ENCODE assay signal across 8 mouse cellular contexts in genomic region chr13:25007115-25007514, GRCm38 (mm10). TPM values are rescaled to one million over a fixed set of nuclear protein-coding genes. Genes with fewer than 3 reads are reported as not detected.
DNase-seq lines count a peak whose midpoint lies in the region; ATAC-seq and TF ChIP-seq lines count a peak whose summit lies in the region.

No protein-coding gene starts in this region.

- no peak for TF ChIP-seq EP300 in heart, postnatal 0 days (IDR thresholded peaks at IDR 0.05; ENCODE audit: low read depth)

- no peak overlapping the region for H3K4me3 ChIP-seq in forebrain, embryonic 11.5 days (ENCODE audit: low read depth, low read length)
- no peak overlapping the region for H3K4me3 ChIP-seq in forebrain, embryonic 15.5 days
- no peak overlapping the region for H3K4me3 ChIP-seq in liver, embryonic 13.5 days (replicated peaks)
- H3K4me3 ChIP-seq in liver, embryonic 11.5 days (ENCODE audit: low read depth, low read length) = no peak overlapping the region
- no peak overlapping the region for H3K4me3 ChIP-seq in heart, postnatal 0 days (ENCODE audit: low read depth, low read length)

- H3K4me1 ChIP-seq in forebrain, embryonic 11.5 days (replicated peaks; ENCODE audit: control insufficient read depth, insufficient read depth, low read length) = no peaks in the 10 kb centered on the region
- no peaks in the 10 kb centered on the region for H3K4me1 ChIP-seq in forebrain, embryonic 15.5 days
- no peaks in the 10 kb centered on the region for H3K4me1 ChIP-seq in liver, embryonic 13.5 days (replicated peaks)
- no peaks in the 10 kb centered on the region for H3K4me1 ChIP-seq in liver, embryonic 11.5 days (replicated peaks; ENCODE audit: control insufficient read depth, insufficient read depth, low read length)
- no peaks in the 10 kb centered on the region for H3K4me1 ChIP-seq in heart, postnatal 0 days (ENCODE audit: control insufficient read depth, insufficient read depth)

- H3K36me3 ChIP-seq in forebrain, embryonic 11.5 days (ENCODE audit: control insufficient read depth, insufficient read depth, low read length) = no peaks in the 10 kb centered on the region; the same call in 1 of the 2 replicates
- peaks cover 26% of the 10 kb centered on the region for H3K36me3 ChIP-seq in forebrain, embryonic 15.5 days
- H3K36me3 ChIP-seq in liver, embryonic 13.5 days = peaks cover 34% of the 10 kb centered on the region
- H3K36me3 ChIP-seq in liver, embryonic 11.5 days (ENCODE audit: control insufficient read depth, insufficient read depth, low read length) = peaks cover 12% of the 10 kb centered on the region
- H3K36me3 ChIP-seq in heart, postnatal 0 days (replicated peaks; ENCODE audit: control insufficient read depth, insufficient read depth, low read length) = peaks cover 20% of the 10 kb centered on the region

- no peak for ATAC-seq in forebrain, embryonic 11.5 days (replicated peaks; ENCODE audit: low FRiP score)
- ATAC-seq in forebrain, embryonic 15.5 days (replicated peaks) = no peak
- ATAC-seq in liver, embryonic 13.5 days (ENCODE audit: low read depth) = 0 out of 2 replicates have a peak, but pooled peaks have one; percentile 18
- ATAC-seq in liver, embryonic 11.5 days (replicated peaks; ENCODE audit: low FRiP score) = no peak; the same call in 1 of the 2 replicates
- ATAC-seq in heart, postnatal 0 days (ENCODE audit: insufficient read depth, low read depth) = 0 out of 2 replicates have a peak, but pooled peaks have one; percentile 33
- ATAC-seq in megakaryocyte, adult 5-6 weeks (ENCODE audit: poor library complexity, severe bottlenecking) = 0 out of 2 replicates have a peak, but pooled peaks have one; percentile 27

- TF ChIP-seq CTCF in heart, postnatal 0 days (IDR thresholded peaks at IDR 0.05; ENCODE audit: low read depth) = peak; percentile 37; the same call in 1 of the 2 replicates

- peak; percentile 41 for DNase-seq in forebrain, embryonic 11.5 days (ENCODE audit: low spot score)
- peak; percentile 42 for DNase-seq in liver, embryonic 13.5 days
- DNase-seq in liver, embryonic 11.5 days (ENCODE audit: low spot score) = no peak
- peak; percentile 40 for DNase-seq in T-cell, adult 2 months (ENCODE audit: low spot score)
- DNase-seq in heart, postnatal 0 days (ENCODE audit: low spot score) = no peak
- DNase-seq in c-Kit-positive CD71-positive TER-119-positive erythroid progenitor cells, embryonic 14.5 days (ENCODE audit: low spot score) = no peak

- H3K9ac ChIP-seq in forebrain, embryonic 11.5 days (ENCODE audit: low read length) = no peak overlapping the region
- no peak overlapping the region for H3K9ac ChIP-seq in forebrain, embryonic 15.5 days (replicated peaks)
- H3K9ac ChIP-seq in liver, embryonic 13.5 days = no peak overlapping the region
- no peak overlapping the region for H3K9ac ChIP-seq in liver, embryonic 11.5 days (ENCODE audit: low read depth, low read length)
- no peak overlapping the region for H3K9ac ChIP-seq in heart, postnatal 0 days (replicated peaks; ENCODE audit: low read depth, low read length)

- 90% methylated on average over 5 of the region's 8 CpGs for WGBS in forebrain, embryonic 11.5 days
- 82% methylated on average over 5 of the region's 8 CpGs for WGBS in forebrain, embryonic 15.5 days
- WGBS in liver, embryonic 13.5 days (ENCODE audit: insufficient replicate concordance) = 59% methylated on average over 6 of the region's 8 CpGs
- WGBS in liver, embryonic 11.5 days = 69% methylated on average over 6 of the region's 8 CpGs
- 74% methylated on average over 6 of the region's 8 CpGs for WGBS in heart, postnatal 0 days

- no peak overlapping the region for H3K4me2 ChIP-seq in forebrain, embryonic 11.5 days (ENCODE audit: low read depth, low read length, severe bottlenecking)
- H3K4me2 ChIP-seq in forebrain, embryonic 15.5 days (replicated peaks) = no peak overlapping the region
- no peak overlapping the region for H3K4me2 ChIP-seq in liver, embryonic 13.5 days
- no peak overlapping the region for H3K4me2 ChIP-seq in liver, embryonic 11.5 days
- no peak overlapping the region for H3K4me2 ChIP-seq in heart, postnatal 0 days (ENCODE audit: low read depth, low read length)

- H3K27me3 ChIP-seq in forebrain, embryonic 11.5 days (ENCODE audit: control insufficient read depth, insufficient read depth, low read length) = no peaks in the 10 kb centered on the region
- H3K27me3 ChIP-seq in forebrain, embryonic 15.5 days = no peaks in the 10 kb centered on the region
- no peaks in the 10 kb centered on the region for H3K27me3 ChIP-seq in liver, embryonic 13.5 days
- no peaks in the 10 kb centered on the region for H3K27me3 ChIP-seq in liver, embryonic 11.5 days (replicated peaks; ENCODE audit: control insufficient read depth, insufficient read depth, low read length)
- H3K27me3 ChIP-seq in heart, postnatal 0 days (ENCODE audit: control insufficient read depth, insufficient read depth, low read length) = no peaks in the 10 kb centered on the region

- no peak overlapping the region for H3K27ac ChIP-seq in forebrain, embryonic 11.5 days (ENCODE audit: low read depth, low read length)
- H3K27ac ChIP-seq in forebrain, embryonic 15.5 days (replicated peaks) = no peak overlapping the region
- no peak overlapping the region for H3K27ac ChIP-seq in liver, embryonic 13.5 days
- no peak overlapping the region for H3K27ac ChIP-seq in liver, embryonic 11.5 days (ENCODE audit: low read depth, low read length)
- no peak overlapping the region for H3K27ac ChIP-seq in heart, postnatal 0 days (ENCODE audit: low read depth)

- no peaks in the 10 kb centered on the region for H3K9me3 ChIP-seq in forebrain, embryonic 11.5 days (ENCODE audit: control insufficient read depth, low read length)
- no peaks in the 10 kb centered on the region for H3K9me3 ChIP-seq in forebrain, embryonic 15.5 days
- H3K9me3 ChIP-seq in liver, embryonic 13.5 days (replicated peaks) = no peaks in the 10 kb centered on the region
- H3K9me3 ChIP-seq in liver, embryonic 11.5 days (ENCODE audit: control insufficient read depth, low read length) = no peaks in the 10 kb centered on the region
- H3K9me3 ChIP-seq in heart, postnatal 0 days (replicated peaks; ENCODE audit: control insufficient read depth, low read length) = no peaks in the 10 kb centered on the region

RNA-seq across cellular contexts. Expression of gene Mrs2, which starts 13.1 kb away (rescaled TPM):
- 24.7 and 25.9 TPM in 2 replicates for polyA plus RNA-seq in forebrain, embryonic 11.5 days (2014; fragmentation: Nextera tagmentation; extraction: Ambion mirVana)
- polyA plus RNA-seq in forebrain, embryonic 15.5 days (2015; fragmentation: Nextera tagmentation; extraction: Ambion mirVana) = 15.8 and 17.6 TPM in 2 replicates
- polyA plus RNA-seq in liver, embryonic 13.5 days (2015; fragmentation: Nextera tagmentation; extraction: Ambion mirVana) = 7.9 and 14.3 TPM in 2 replicates
- polyA plus RNA-seq in liver, embryonic 11.5 days (2014; fragmentation: Nextera tagmentation; extraction: Ambion mirVana) = 21.3 and 21.8 TPM in 2 replicates
- 19.1 and 28.3 TPM in 2 replicates for total RNA-seq in heart, postnatal 0 days (2014; rRNA removed; ENCODE audit: low replicate concordance)
- 12.9 and 13.0 TPM in 2 replicates for polyA plus RNA-seq in heart, postnatal 0 days (2015; fragmentation: Nextera tagmentation; extraction: Ambion mirVana)
- 19.8 and 24.2 TPM in 2 replicates for total RNA-seq in megakaryocyte, adult 5-6 weeks (2015)
- total RNA-seq in megakaryocyte, adult 5-6 weeks (2017) = 8.8 and 11.4 TPM in 2 replicates

RNA-seq across cellular contexts. Expression of gene Dcdc2a, which starts 48.7 kb away (rescaled TPM):
- 1.1 and 1.4 TPM in 2 replicates for polyA plus RNA-seq in forebrain, embryonic 11.5 days (2014; fragmentation: Nextera tagmentation; extraction: Ambion mirVana)
- polyA plus RNA-seq in forebrain, embryonic 15.5 days (2015; fragmentation: Nextera tagmentation; extraction: Ambion mirVana) = 1.4 and 1.8 TPM in 2 replicates
- polyA plus RNA-seq in liver, embryonic 13.5 days (2015; fragmentation: Nextera tagmentation; extraction: Ambion mirVana) = 0.17 and 0.22 TPM in 2 replicates
- polyA plus RNA-seq in liver, embryonic 11.5 days (2014; fragmentation: Nextera tagmentation; extraction: Ambion mirVana) = 0.30 and 0.48 TPM in 2 replicates
- 0.04 TPM in 1 of 2 replicates, not detected in the other for total RNA-seq in heart, postnatal 0 days (2014; rRNA removed; ENCODE audit: low replicate concordance)
- 0.25 and 0.49 TPM in 2 replicates for polyA plus RNA-seq in heart, postnatal 0 days (2015; fragmentation: Nextera tagmentation; extraction: Ambion mirVana)
- not detected in 2 replicates for total RNA-seq in megakaryocyte, adult 5-6 weeks (2015)
- not detected in 2 replicates for total RNA-seq in megakaryocyte, adult 5-6 weeks (2017)

Comparison
In these comparisons a context has a peak if more than half of its experiments do, and no peak if none do; other contexts are left out.
1. ATAC-seq: peak in liver, embryonic 13.5 days (single experiment), heart, postnatal 0 days (single experiment) and megakaryocyte, adult 5-6 weeks (single experiment); none in forebrain, embryonic 11.5 days (single experiment), forebrain, embryonic 15.5 days (single experiment) and liver, embryonic 11.5 days (single experiment).
2. DNase-seq: peak in forebrain, embryonic 11.5 days (single experiment), liver, embryonic 13.5 days (single experiment) and T-cell, adult 2 months (single experiment); none in liver, embryonic 11.5 days (single experiment), heart, postnatal 0 days (single experiment) and c-Kit-positive CD71-positive TER-119-positive erythroid progenitor cells, embryonic 14.5 days (single experiment).